Mouse (Mus musculus) common myeloid progenitor, adult 5-6 weeks (primary cell): ENCODE data around the gene Hapln3. TPM values are rescaled to one million over a fixed set of nuclear protein-coding genes. Genes with fewer than 3 reads are reported as not detected.

ENCODE experiments used
- ATAC-seq: replicated peaks from 2 replicates; pipeline ENCODE4 v1.8.0; 2016; ENCODE audit warnings: low read depth, mild to moderate bottlenecking, moderate TSS enrichment, inconsistent platforms; ENCODE audit not compliant: poor library complexity, severe bottlenecking
- total RNA-seq: library from RNA; stranded (forward); fragments of 200-1000, 187-1606 nt; gene quantifications from 2 replicates; pipeline ENCODE4 v1.2.3, GENCODE M21; 2017

Hapln3 gene
- total RNA-seq, 1 experiment from 2014 or later, result not detected

GRCm38 (mm10) chr7:79080572-79081399 lies 50.0 kb downstream of the Hapln3 start:
- ATAC-seq, result peak; percentile 94

GRCm38 (mm10) chr7:79079212-79079611 lies 51.6 kb downstream of the Hapln3 start:
- no peak for ATAC-seq

- no peak for ATAC-seq
These were observed 62.6 kb downstream of the Hapln3 start for GRCm38 (mm10) chr7:79068231-79068630.

- ATAC-seq, result no peak
These were observed 63.4 kb downstream of the Hapln3 start for GRCm38 (mm10) chr7:79067466-79067865.

Other genes with a start within 250 kb of the Hapln3 start
- gene Aen, start 235.2 kb downstream of the Hapln3 start, total RNA-seq, result 28.7 and 48.2 TPM in 2 replicates
- 27.0 and 29.5 TPM in 2 replicates for gene Isg20, start 217.6 kb downstream of the Hapln3 start, total RNA-seq
- gene Acan, start 77.5 kb downstream of the Hapln3 start, total RNA-seq, result not detected in 2 replicates
- gene Mfge8, start 18.0 kb upstream of the Hapln3 start, total RNA-seq, result 19.9 and 26.4 TPM in 2 replicates
- 28.3 and 32.5 TPM in 2 replicates for gene Abhd2, start 142.2 kb upstream of the Hapln3 start, total RNA-seq